Mouse (Mus musculus) kidney, adult 9 months (tissue): Measurements from ENCODE around the gene Alkbh6.

Experiments
- DNase-seq: peaks from one replicate; pipeline ENCODE4 v3.0.0; 2022

Gene Alkbh6

GRCm38 (mm10) chr7:30332622-30333259, 24.2 kb downstream of the Alkbh6 start:
- no peak for DNase-seq

- DNase-seq, result peak; percentile 90
Measured at GRCm38 (mm10) chr7:30333436-30333835, 24.9 kb downstream of the Alkbh6 start.

GRCm38 (mm10) chr7:30334563-30334962, 26.0 kb downstream of the Alkbh6 start:
- DNase-seq, result no peak

GRCm38 (mm10) chr7:30335688-30336087, 27.2 kb downstream of the Alkbh6 start:
- no peak for DNase-seq

- DNase-seq, result peak; percentile 85
Measured at GRCm38 (mm10) chr7:30336384-30336783, 27.9 kb downstream of the Alkbh6 start.

- DNase-seq, result no peak
Measured at GRCm38 (mm10) chr7:30339432-30340109, 31.1 kb downstream of the Alkbh6 start.

- peak; percentile 69 for DNase-seq
Measured at GRCm38 (mm10) chr7:30346635-30347379, 38.3 kb downstream of the Alkbh6 start.

GRCm38 (mm10) chr7:30347828-30348227, 39.3 kb downstream of the Alkbh6 start:
- DNase-seq, result peak; percentile 68

- DNase-seq, result peak; percentile 83
Measured at GRCm38 (mm10) chr7:30353279-30353822, 44.8 kb downstream of the Alkbh6 start.

- DNase-seq, result no peak
Measured at GRCm38 (mm10) chr7:30354059-30354458, 45.5 kb downstream of the Alkbh6 start.

- peak; percentile 54 for DNase-seq
Measured at GRCm38 (mm10) chr7:30358378-30359186, 50.1 kb downstream of the Alkbh6 start.

- peak; percentile 33 for DNase-seq
Measured at GRCm38 (mm10) chr7:30359276-30359865, 50.9 kb downstream of the Alkbh6 start.

- DNase-seq, result no peak
Measured at GRCm38 (mm10) chr7:30360028-30360427, 51.5 kb downstream of the Alkbh6 start.

GRCm38 (mm10) chr7:30362652-30363343, 54.3 kb downstream of the Alkbh6 start, which contains the start of gene Lrfn3:
TSS of gene Lrfn3 (minus strand) at chr7:30362772.
- DNase-seq, result no peak

GRCm38 (mm10) chr7:30363344-30363738, 54.8 kb downstream of the Alkbh6 start:
- no peak for DNase-seq
